8 mouse cellular contexts compared by ENCODE assay signal in the genomic region with DNA sequence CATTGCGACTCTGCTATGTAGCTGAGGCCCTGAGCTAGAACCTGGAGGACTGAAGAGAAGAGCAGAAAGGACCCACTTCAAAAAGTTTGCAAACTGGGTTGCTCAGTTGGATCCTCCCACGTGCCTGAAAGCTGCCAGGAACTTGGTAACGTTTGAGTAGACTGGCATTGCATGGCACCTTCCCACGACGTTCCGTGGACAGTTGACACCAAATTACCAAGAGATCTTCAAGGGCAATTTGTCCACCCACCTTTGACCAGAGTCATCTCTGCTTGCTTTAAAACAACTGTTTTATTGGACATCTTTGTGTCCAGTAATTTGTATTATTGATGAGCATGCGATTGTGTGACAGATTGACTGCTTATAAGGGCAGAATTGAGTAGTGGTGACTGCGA. TPM values are rescaled to one million over a fixed set of nuclear protein-coding genes. Genes with fewer than 3 reads are reported as not detected.
DNase-seq lines count a peak whose midpoint lies in the region; ATAC-seq lines count a peak whose summit lies in the region.

A gene (minus strand): TSS at position 96 of the 395 bp plus-strand sequence.

- no peak for ATAC-seq in liver, embryonic 11.5 days (replicated peaks; ENCODE audit: low FRiP score)

- H3K4me2 ChIP-seq in liver, embryonic 11.5 days: peak within 1 kb of the TSS; percentile 86

- peak within 1 kb of the TSS; percentile 32 for H3K27ac ChIP-seq in heart, embryonic 10.5 days
- no peak within 1 kb of the TSS for H3K27ac ChIP-seq in liver, embryonic 11.5 days (ENCODE audit: low read depth, low read length)

- no peaks in the 10 kb centered on the region for H3K36me3 ChIP-seq in heart, embryonic 10.5 days
- no peaks in the 10 kb centered on the region for H3K36me3 ChIP-seq in liver, embryonic 11.5 days (ENCODE audit: control insufficient read depth, insufficient read depth, low read length)

- no peak for DNase-seq in heart, embryonic 10.5 days (ENCODE audit: low spot score)
- no peak for DNase-seq in heart, postnatal 36 days
- DNase-seq in urinary bladder, adult 2 months (ENCODE audit: low spot score): no peak
- no peak for DNase-seq in urinary bladder, postnatal 14 days (ENCODE audit: low spot score)
- DNase-seq in liver, embryonic 11.5 days (ENCODE audit: low spot score): no peak
- DNase-seq in adipocyte (ENCODE audit: low spot score): no peak
- no peak for DNase-seq in ovary, adult 18-20 months (ENCODE audit: low spot score)
- no peak for DNase-seq in gastrocnemius, postnatal 4 days (ENCODE audit: low spot score in 2 of 2)

- H3K27me3 ChIP-seq in heart, embryonic 10.5 days (ENCODE audit: insufficient read depth, poor library complexity, severe bottlenecking): peaks cover 50% of the 10 kb centered on the region
- peaks cover 38% of the 10 kb centered on the region for H3K27me3 ChIP-seq in liver, embryonic 11.5 days (replicated peaks; ENCODE audit: control insufficient read depth, insufficient read depth, low read length)

- no peaks in the 10 kb centered on the region for H3K9me3 ChIP-seq in heart, embryonic 10.5 days
- H3K9me3 ChIP-seq in liver, embryonic 11.5 days (ENCODE audit: control insufficient read depth, low read length): no peaks in the 10 kb centered on the region

- intact Hi-C loops in heart, postnatal 36 days (cut with DNase I): loop anchor here (5.0 to 10.0 kb wide), 3 partner anchors 67 to 519 kb away; a partner anchor contains a TSS

- 0 out of 2 replicates have a peak within 1 kb of the TSS, but pooled peaks have one; percentile 16 for H3K9ac ChIP-seq in liver, embryonic 11.5 days (ENCODE audit: low read depth, low read length)

- peak within 1 kb of the TSS; percentile 71 for H3K4me3 ChIP-seq in heart, embryonic 10.5 days
- H3K4me3 ChIP-seq in liver, embryonic 11.5 days (ENCODE audit: low read depth, low read length): peak within 1 kb of the TSS; percentile 55

- peaks cover 15% of the 10 kb centered on the region for H3K4me1 ChIP-seq in heart, embryonic 10.5 days
- no peaks in the 10 kb centered on the region for H3K4me1 ChIP-seq in liver, embryonic 11.5 days (replicated peaks; ENCODE audit: control insufficient read depth, insufficient read depth, low read length)

- WGBS in heart, embryonic 10.5 days: 53% methylated on average over 8 of the region's 8 CpGs
- 58% methylated on average over 8 of the region's 8 CpGs for WGBS in liver, embryonic 11.5 days

RNA-seq across cellular contexts. Expression of the gene that starts here (rescaled TPM):
- polyA plus RNA-seq in heart, embryonic 10.5 days (2016; fragmentation: Nextera tagmentation; extraction: Ambion mirVana): 0.10 and 0.15 TPM in 2 replicates
- 1 to 10 TPM; 1.5 to 1.8 TPM for total RNA-seq in heart, postnatal 36 days (2021)
- polyA plus RNA-seq in urinary bladder, adult 2 months (2012; rRNA removed): 15.1 and 15.4 TPM in 2 replicates
- polyA plus RNA-seq in liver, embryonic 11.5 days (2014; fragmentation: Nextera tagmentation; extraction: Ambion mirVana): 0.07 and 0.16 TPM in 2 replicates
- total RNA-seq in gastrocnemius, postnatal 4 days (2021): under 1 TPM; 0.31 to 0.39 TPM

Comparison
In these comparisons a context has a peak if more than half of its experiments do, and no peak if none do; other contexts are left out.
1. RNA of the gene that starts here (polyA plus RNA-seq): 15.1 to 15.4 TPM in urinary bladder, adult 2 months; 0.10 to 0.15 TPM in heart, embryonic 10.5 days and 0.07 to 0.16 TPM in liver, embryonic 11.5 days; every median in the first group is over 10 times any median in the second.